Mouse (Mus musculus): ENCODE results near the gene Dph1.

GRCm38 (mm10) chr11:75157037-75157436, 34.0 kb downstream of the Dph1 start:
- TF ChIP-seq HCFC1 (IDR thresholded peaks at IDR 0.05; ENCODE audit: borderline replicate concordance, insufficient read depth, low read length) (no peak), MAFK (IDR thresholded peaks at IDR 0.05; ENCODE audit: insufficient read depth, low read depth, low read length) (no peak), ZNF384 (IDR thresholded peaks at IDR 0.05; ENCODE audit: low read depth, low read length) (no peak), ZC3H11A (IDR thresholded peaks at IDR 0.05; ENCODE audit: borderline replicate concordance, low read depth, low read length) (no peak)

Measured in ES-E14 (cell line).